Mouse (Mus musculus): ENCODE measurements around the gene Gm906. TPM values are rescaled to one million over a fixed set of nuclear protein-coding genes. Genes with fewer than 3 reads are reported as not detected.

Gm906 gene
- polyA plus RNA-seq (2014; fragmentation: Illumina TruSeq; extraction: RNeasy Lipid Tissue Mini Kit (QIAGEN cat#74804); ENCODE audit: low read depth, low replicate concordance): 7.0 TPM

GRCm38 (mm10) chr13:50250208-50250607 lies at the start of gene Gm906:
Gm906 (minus strand) TSS chr13:50250308.

Other genes with a start within 250 kb of the Gm906 start
- gene Fbxw17, start 167.6 kb upstream of the Gm906 start, polyA plus RNA-seq (2014; fragmentation: Illumina TruSeq; extraction: RNeasy Lipid Tissue Mini Kit (QIAGEN cat#74804); ENCODE audit: low read depth, low replicate concordance): 7.0 TPM
- gene Gm47429, start 193.6 kb upstream of the Gm906 start, polyA plus RNA-seq (2014; fragmentation: Illumina TruSeq; extraction: RNeasy Lipid Tissue Mini Kit (QIAGEN cat#74804); ENCODE audit: low read depth, low replicate concordance): 268 TPM
- gene Nutm2, start 217.0 kb upstream of the Gm906 start, polyA plus RNA-seq (2014; fragmentation: Illumina TruSeq; extraction: RNeasy Lipid Tissue Mini Kit (QIAGEN cat#74804); ENCODE audit: low read depth, low replicate concordance): 1.3 TPM